Mouse (Mus musculus): ENCODE data around the gene Gm6993. TPM values are rescaled to one million over a fixed set of nuclear protein-coding genes. Genes with fewer than 3 reads are reported as not detected.
A peak's percentile ranks its signal among the peaks of the same experiment; 100 is the strongest.

Gene Gm6993
- not detected in 2 replicates for polyA plus RNA-seq (2015; fragmentation: Nextera tagmentation; extraction: Ambion mirVana)

DNA sequence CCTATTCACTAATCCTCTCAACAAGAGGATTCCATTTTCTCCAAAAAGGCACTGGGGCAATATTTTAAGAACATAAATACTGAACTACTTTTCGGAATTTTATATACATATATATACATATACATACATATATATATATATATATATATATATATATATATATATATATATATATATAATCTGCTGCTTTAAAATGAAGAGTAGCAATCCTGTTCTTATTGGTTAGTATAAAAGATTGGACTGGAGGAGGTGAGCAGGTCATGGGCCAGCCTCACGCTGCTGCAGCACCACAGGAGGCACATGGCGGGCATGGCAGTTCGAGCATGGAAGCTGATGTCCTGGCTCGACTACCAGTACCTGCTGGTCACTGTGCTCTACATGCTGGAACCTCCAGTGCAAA is at the start of gene Gm6993:
Gene Gm6993 (plus strand): TSS at position 301 of the 400 bp plus-strand sequence.
- H3K36me3 ChIP-seq = no peaks in the 10 kb centered on the region
- H3K27me3 ChIP-seq (replicated peaks) = no peaks in the 10 kb centered on the region
- H3K9me3 ChIP-seq (replicated peaks) = no peaks in the 10 kb centered on the region
- H3K9ac ChIP-seq (replicated peaks) = no peak within 1 kb of the TSS
- no peak within 1 kb of the TSS for H3K27ac ChIP-seq (replicated peaks)
- 0 out of 2 replicates have a peak, but pooled peaks cover 7% of the 10 kb centered on the region for H3K4me1 ChIP-seq
- no peak within 1 kb of the TSS for H3K4me2 ChIP-seq
- no peak for ATAC-seq (ENCODE audit: low FRiP score)
- 89% methylated on average over 5 of the region's 5 CpGs for WGBS
- H3K4me3 ChIP-seq (replicated peaks) = no peak within 1 kb of the TSS

DNA sequence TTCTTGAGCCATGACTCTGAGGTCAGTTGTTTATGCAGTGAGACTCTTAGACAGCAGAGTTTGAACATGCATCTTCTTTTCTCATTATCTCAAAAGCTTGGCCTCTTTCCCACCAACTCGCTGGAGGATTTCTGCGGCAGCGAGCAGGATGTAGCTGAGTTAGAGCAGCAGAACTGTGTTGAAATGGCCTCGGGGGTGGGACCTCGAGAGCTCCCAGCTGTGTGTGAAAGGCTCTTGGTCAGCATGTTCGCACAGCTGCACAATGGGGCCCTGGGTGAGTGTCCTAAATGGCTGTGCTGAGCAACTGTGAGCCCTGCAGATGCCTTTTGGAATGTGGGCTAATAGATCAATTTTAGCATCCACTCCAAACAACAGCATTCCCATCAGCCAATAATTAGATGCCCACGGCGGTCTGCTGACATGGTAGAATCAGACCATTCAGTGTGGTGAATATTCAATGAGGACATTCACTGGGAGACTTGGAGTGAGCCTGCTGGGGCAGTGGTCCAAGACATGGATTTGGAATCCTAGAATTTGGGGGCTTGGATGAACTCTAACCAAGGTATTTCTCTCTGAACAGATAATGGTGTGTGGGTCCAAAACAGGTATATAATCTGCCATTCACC is 49.1 kb upstream of the Gm6993 start:
- no peak overlapping the region for H3K4me3 ChIP-seq (replicated peaks)
- H3K27me3 ChIP-seq (replicated peaks) = no peaks in the 10 kb centered on the region
- no peaks in the 10 kb centered on the region for H3K9me3 ChIP-seq (replicated peaks)
- H3K4me2 ChIP-seq = peak overlapping the region; percentile 19; the same call in 1 of the 2 replicates
- H3K36me3 ChIP-seq = no peaks in the 10 kb centered on the region
- peak; percentile 78 for ATAC-seq (ENCODE audit: low FRiP score)
- H3K9ac ChIP-seq (replicated peaks) = no peak overlapping the region
- 6% methylated on average over 8 of the region's 8 CpGs for WGBS
- H3K4me1 ChIP-seq = peaks cover 8% of the 10 kb centered on the region
- H3K27ac ChIP-seq (replicated peaks) = peak overlapping the region; percentile 37

DNA sequence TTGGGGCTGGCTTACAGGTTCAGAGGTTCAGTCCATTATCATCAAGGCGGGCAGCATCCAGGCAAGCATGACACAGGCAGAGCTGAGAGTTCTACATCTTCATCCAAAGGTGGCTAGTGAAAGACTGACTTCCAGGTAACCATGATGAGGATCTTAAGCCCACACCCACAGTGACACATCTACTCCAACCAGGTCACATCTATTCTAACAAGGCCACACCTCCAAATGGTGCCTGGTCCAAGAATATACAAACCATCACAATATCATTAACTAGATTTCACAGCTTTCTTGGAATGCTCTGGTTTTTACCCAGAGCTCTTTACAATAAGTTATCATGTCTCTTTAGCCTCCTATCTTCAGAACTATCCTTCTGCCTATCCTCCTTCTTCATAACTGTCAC is 38.1 kb upstream of the Gm6993 start:
- Histone ChIP-seq H3K27me3 (replicated peaks) (no peaks in the 10 kb centered on the region), H3K4me2 (no peak overlapping the region), H3K4me3 (replicated peaks) (no peak overlapping the region), H3K4me1 (no peaks in the 10 kb centered on the region), H3K9me3 (replicated peaks) (no peaks in the 10 kb centered on the region), H3K27ac (replicated peaks) (no peak overlapping the region), H3K9ac (replicated peaks) (no peak overlapping the region), H3K36me3 (no peaks in the 10 kb centered on the region)
- no peak for ATAC-seq (ENCODE audit: low FRiP score)
- WGBS = 95% methylated on average over 1 of the region's 1 CpGs

DNA sequence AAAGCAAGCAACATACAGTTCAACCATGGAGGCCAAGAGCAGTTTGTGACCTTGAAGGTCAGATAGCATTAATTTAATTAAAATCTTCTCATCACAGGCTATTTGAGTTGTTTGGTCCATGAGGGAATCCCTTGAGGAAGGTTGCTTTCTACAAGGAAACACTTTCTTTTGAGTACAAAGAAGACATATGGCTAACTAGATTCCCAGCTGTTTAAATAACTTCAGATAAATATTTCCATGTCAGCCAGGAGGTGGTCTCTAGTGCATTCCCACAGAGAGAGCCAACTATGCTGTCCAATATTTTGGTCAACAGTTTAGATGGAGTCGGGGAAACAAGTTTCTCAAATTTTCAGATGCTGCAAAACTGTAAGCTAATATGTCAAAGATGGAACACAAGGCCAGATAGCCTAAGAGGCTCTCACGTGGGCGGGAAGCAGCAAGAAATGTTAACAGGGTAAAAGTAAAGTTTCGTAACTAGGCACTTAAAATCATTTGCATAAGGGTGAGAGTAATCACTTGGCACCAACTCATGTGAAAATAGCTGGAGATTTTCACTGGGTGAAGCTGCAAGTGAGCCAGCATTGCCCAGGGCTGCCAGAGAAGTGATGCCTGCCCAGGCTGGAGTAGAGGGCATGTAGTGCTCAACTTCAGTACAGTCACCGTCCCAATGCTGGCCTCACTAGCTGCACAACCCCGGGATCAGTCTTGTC is 36.7 kb upstream of the Gm6993 start:
- no peaks in the 10 kb centered on the region for H3K9me3 ChIP-seq (replicated peaks)
- no peak overlapping the region for H3K4me2 ChIP-seq
- H3K4me1 ChIP-seq = peaks cover 6% of the 10 kb centered on the region
- ATAC-seq (ENCODE audit: low FRiP score) = no peak
- H3K27ac ChIP-seq (replicated peaks) = no peak overlapping the region
- H3K27me3 ChIP-seq (replicated peaks) = no peaks in the 10 kb centered on the region
- no peaks in the 10 kb centered on the region for H3K36me3 ChIP-seq
- H3K4me3 ChIP-seq (replicated peaks) = no peak overlapping the region
- WGBS = 91% methylated on average over 6 of the region's 6 CpGs
- no peak overlapping the region for H3K9ac ChIP-seq (replicated peaks)

DNA sequence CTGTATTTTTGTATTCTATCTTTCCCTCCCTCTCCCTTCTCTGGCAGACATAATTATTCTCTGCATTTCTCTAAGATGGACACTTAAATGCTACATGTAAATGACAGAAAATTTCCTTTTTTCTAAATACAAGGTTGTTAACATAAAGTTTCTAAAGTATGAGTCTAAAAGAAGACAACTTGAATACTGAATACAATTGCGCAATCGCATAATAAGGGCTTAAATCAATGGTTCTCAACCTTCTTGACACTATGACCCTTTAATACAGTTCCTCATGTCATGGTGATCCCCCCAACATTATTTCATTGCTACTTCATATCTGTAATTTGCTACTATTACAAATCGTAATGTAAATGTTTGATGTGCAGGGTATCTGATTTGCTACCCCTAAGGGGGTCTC is 35.7 kb upstream of the Gm6993 start:
- no peak for ATAC-seq (ENCODE audit: low FRiP score)
- no peak overlapping the region for H3K9ac ChIP-seq (replicated peaks)
- H3K9me3 ChIP-seq (replicated peaks) = no peaks in the 10 kb centered on the region
- no peaks in the 10 kb centered on the region for H3K36me3 ChIP-seq
- 96% methylated on average over 3 of the region's 3 CpGs for WGBS
- H3K4me3 ChIP-seq (replicated peaks) = no peak overlapping the region
- no peak overlapping the region for H3K4me2 ChIP-seq
- peaks cover 15% of the 10 kb centered on the region for H3K4me1 ChIP-seq
- no peaks in the 10 kb centered on the region for H3K27me3 ChIP-seq (replicated peaks)
- H3K27ac ChIP-seq (replicated peaks) = no peak overlapping the region

DNA sequence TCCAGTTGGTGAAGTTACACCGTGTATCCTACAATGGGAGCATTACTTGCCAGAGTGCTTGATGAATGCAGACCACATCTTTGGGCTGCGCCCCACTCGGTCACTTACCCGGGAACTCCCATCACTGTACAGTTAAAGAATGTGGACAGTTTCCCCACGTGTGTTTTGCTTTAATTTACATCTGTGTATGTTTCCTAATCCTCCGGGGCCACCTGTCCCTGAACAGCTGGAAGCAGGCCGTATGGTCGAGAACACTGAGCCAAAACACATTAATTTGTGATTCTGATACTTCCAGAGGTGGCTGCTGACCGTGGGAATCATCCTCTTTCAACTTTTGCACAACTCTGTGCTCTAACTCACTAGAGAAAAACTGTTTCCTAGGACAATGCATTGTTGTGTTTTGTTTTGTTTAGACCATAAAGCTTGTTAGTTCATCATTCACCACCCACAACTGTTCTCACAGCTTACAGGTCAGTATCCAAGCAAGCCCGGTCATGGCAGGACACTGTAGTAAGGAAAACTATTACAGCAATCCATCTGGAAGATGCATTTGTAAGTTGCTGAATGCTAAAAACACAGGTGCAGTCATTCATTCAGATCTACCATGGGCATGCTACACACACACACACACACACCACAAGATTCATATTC is 34.5 kb upstream of the Gm6993 start:
- no peak for ATAC-seq (ENCODE audit: low FRiP score)

DNA sequence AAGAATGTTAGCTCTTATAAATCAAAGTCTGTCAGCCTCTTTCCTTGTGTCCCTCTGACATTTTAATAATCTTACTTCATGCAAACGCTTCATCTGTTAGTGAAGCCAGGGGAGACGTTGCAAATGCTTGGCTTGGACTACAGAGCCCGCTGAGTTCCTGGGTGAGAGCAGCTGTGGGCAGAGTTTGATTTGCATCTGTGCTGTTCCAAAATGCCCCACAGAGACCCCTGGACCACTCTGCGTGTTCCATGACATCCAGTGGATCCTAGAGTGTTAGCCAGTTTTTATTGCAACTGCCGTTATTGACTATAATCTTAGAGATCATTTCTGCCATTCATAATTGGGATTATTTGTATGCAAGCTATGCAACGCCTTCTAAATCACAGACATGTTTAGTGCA is 31.8 kb upstream of the Gm6993 start:
- Histone ChIP-seq H3K4me3 (replicated peaks) (no peak overlapping the region), H3K9ac (replicated peaks) (no peak overlapping the region), H3K27ac (replicated peaks) (no peak overlapping the region; the same call in 1 of the 2 replicates), H3K4me1 (peaks cover 22% of the 10 kb centered on the region), H3K9me3 (replicated peaks) (no peaks in the 10 kb centered on the region), H3K4me2 (no peak overlapping the region), H3K27me3 (replicated peaks) (no peaks in the 10 kb centered on the region), H3K36me3 (no peaks in the 10 kb centered on the region)
- ATAC-seq (ENCODE audit: low FRiP score) = peak; percentile 46; the same call in 1 of the 2 replicates
- 43% methylated on average over 6 of the region's 6 CpGs for WGBS

More for the DNA sequence above, 34.5 kb upstream of the Gm6993 start:
- WGBS = 68% methylated on average over 10 of the region's 10 CpGs
- H3K4me1 ChIP-seq = peaks cover 15% of the 10 kb centered on the region
- no peaks in the 10 kb centered on the region for H3K27me3 ChIP-seq (replicated peaks)
- H3K4me2 ChIP-seq = no peak overlapping the region
- no peak overlapping the region for H3K4me3 ChIP-seq (replicated peaks)
- H3K9me3 ChIP-seq (replicated peaks) = no peaks in the 10 kb centered on the region
- H3K27ac ChIP-seq (replicated peaks) = no peak overlapping the region
- no peaks in the 10 kb centered on the region for H3K36me3 ChIP-seq
- H3K9ac ChIP-seq (replicated peaks) = no peak overlapping the region

DNA sequence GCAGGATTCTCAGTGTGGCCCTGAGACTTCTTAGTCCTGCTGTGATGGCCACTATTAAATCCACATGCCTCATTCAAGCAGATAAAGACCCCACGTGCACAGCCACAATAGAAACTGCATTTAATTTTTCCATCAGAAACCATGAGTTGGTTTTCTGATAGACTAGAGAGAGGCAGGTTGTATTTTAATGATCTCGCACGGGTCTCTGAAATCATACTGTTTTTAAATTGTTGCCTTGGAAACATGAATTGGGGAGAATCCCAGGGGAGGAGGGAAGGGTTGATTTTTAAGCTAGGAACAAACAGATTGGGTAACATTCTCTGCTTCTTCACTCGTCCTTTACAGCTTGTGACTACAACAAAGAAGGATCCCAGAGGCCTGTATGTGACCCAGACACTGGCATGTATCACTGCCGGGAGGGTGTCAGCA is 31.2 kb upstream of the Gm6993 start:
- no peak; the same call in 1 of the 2 replicates for ATAC-seq (ENCODE audit: low FRiP score)
- Histone ChIP-seq H3K27me3 (replicated peaks) (no peaks in the 10 kb centered on the region), H3K36me3 (no peaks in the 10 kb centered on the region), H3K27ac (replicated peaks) (peak overlapping the region; percentile 6; the same call in 1 of the 2 replicates), H3K9me3 (replicated peaks) (no peaks in the 10 kb centered on the region), H3K9ac (replicated peaks) (no peak overlapping the region), H3K4me3 (replicated peaks) (no peak overlapping the region), H3K4me1 (peaks cover 28% of the 10 kb centered on the region), H3K4me2 (no peak overlapping the region)
- 28% methylated on average over 5 of the region's 5 CpGs for WGBS

DNA sequence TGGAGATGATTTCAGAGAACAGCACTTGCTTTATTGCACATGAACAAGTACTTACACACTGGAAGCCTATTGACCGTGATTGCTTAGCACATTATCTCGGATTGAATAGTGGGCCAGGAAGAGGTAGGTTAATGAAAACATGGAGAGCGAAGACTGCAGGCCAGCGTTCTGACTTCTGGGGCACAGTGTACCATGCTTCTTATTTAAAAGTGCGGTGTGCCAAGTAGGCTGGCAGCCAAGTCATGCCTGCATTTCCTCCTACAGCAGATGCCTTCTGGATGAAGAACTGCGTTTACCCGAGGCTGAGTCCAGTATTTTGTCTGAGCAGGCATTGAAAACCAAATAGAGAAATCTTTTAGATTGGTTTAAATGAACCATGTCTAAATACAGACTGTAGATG is 27.0 kb upstream of the Gm6993 start:
- 0 out of 2 replicates have a peak overlapping the region, but pooled peaks have one; percentile 51 for H3K27ac ChIP-seq (replicated peaks)
- H3K9me3 ChIP-seq (replicated peaks) = no peaks in the 10 kb centered on the region
- no peak overlapping the region for H3K9ac ChIP-seq (replicated peaks)
- peaks cover 26% of the 10 kb centered on the region for H3K4me1 ChIP-seq
- H3K4me2 ChIP-seq = 0 out of 2 replicates have a peak overlapping the region, but pooled peaks have one; percentile 7
- H3K36me3 ChIP-seq = no peaks in the 10 kb centered on the region
- H3K27me3 ChIP-seq (replicated peaks) = no peaks in the 10 kb centered on the region
- peak; percentile 48; the same call in 1 of the 2 replicates for ATAC-seq (ENCODE audit: low FRiP score)
- H3K4me3 ChIP-seq (replicated peaks) = no peak overlapping the region
- 35% methylated on average over 7 of the region's 7 CpGs for WGBS

DNA sequence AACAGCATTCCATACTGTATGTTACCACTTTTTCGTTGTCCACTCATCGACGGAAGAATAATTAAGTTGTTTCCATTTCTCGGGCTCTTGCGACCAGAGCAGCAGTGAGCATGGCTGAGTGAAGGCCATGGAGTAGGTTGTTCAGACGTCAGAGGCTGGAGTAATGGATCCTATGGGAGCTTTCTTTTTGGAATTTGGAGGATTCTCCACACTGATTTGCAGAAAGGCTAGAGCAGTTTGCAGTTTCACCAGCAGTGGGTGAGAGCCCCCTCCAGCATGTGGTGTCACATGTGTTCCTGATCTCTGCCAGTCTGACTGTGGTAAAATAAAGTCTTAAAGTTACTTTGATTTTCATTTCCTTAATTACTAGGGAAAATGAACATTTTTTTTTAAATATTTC is 25.6 kb upstream of the Gm6993 start:
- H3K36me3 ChIP-seq = no peaks in the 10 kb centered on the region

DNA sequence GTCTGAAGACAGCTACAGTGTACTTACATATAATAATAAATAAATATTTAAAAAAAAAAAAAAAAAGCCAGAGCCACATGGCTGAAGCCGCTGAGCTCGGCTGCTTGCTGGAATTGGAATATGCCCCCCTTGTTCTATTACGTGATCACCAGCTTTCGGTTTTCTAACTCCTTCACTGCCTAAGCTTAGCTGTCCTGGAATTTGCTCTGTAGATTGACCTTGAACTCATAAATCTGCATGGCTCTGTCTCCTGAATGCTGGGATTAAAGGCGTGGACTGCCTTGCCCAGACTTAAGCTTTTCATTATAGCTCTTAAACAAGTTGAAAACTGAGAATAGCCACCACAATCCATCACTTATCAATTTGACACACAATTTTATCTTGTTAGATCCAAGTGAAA is 23.3 kb upstream of the Gm6993 start:
- ATAC-seq (ENCODE audit: low FRiP score) = no peak
- peaks cover 13% of the 10 kb centered on the region for H3K4me1 ChIP-seq
- 76% methylated on average over 5 of the region's 5 CpGs for WGBS
- H3K9me3 ChIP-seq (replicated peaks) = no peaks in the 10 kb centered on the region
- no peak overlapping the region for H3K4me2 ChIP-seq
- no peak overlapping the region for H3K9ac ChIP-seq (replicated peaks)
- H3K4me3 ChIP-seq (replicated peaks) = no peak overlapping the region
- H3K36me3 ChIP-seq = no peaks in the 10 kb centered on the region
- no peaks in the 10 kb centered on the region for H3K27me3 ChIP-seq (replicated peaks)
- no peak overlapping the region for H3K27ac ChIP-seq (replicated peaks)

More for the DNA sequence above, 25.6 kb upstream of the Gm6993 start:
- Histone ChIP-seq H3K4me3 (replicated peaks) (no peak overlapping the region), H3K4me1 (peaks cover 13% of the 10 kb centered on the region), H3K27me3 (replicated peaks) (no peaks in the 10 kb centered on the region), H3K27ac (replicated peaks) (no peak overlapping the region), H3K9ac (replicated peaks) (no peak overlapping the region), H3K9me3 (replicated peaks) (no peaks in the 10 kb centered on the region), H3K4me2 (no peak overlapping the region)
- ATAC-seq (ENCODE audit: low FRiP score) = no peak
- WGBS = 58% methylated on average over 6 of the region's 6 CpGs

All from neural tube, embryonic 15.5 days (tissue).